Mouse (Mus musculus) liver, embryonic 14.5 days (tissue): ENCODE data around the gene Nt5c2.

Experiments
- CTCF ChIP-seq: IDR thresholded peaks from 2 replicates; pipeline ENCODE4 v1.5.1; 2016; ENCODE audit warnings: antibody characterized with exemption, low read depth, control low read depth
- EP300 ChIP-seq: IDR thresholded peaks from 2 replicates; pipeline ENCODE4 v1.6.1; 2016; ENCODE audit warnings: antibody characterized with exemption, low read depth

DNA sequence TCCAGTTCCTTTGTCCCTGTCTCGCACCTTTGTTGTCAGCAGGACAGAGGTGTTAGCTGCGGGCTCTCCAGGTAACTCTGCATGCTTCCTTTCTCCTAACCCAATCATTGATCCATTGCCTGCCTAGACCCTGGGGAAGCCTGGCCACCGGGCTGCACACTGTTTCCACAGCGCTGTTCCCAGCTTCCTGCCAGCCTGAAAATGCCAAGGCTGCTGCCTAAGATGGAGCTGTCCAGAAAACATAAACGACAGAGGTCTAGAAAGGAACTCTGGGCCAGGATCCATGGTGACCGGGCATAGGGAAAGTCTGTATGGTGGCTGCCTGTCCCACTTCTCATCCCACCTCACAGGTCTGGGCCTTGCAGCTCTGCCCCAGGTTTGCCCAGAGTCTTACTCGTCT lies 143.3 kb downstream of the Nt5c2 start:
- no peak for TF ChIP-seq EP300
- TF ChIP-seq CTCF, result no peak
